Mouse (Mus musculus) 3134 (cell line): ENCODE data around the gene Gm6583.
"Not testable (repeated sequence)": the region's sequence is repeated elsewhere in the genome, so short reads cannot be mapped to it uniquely, and the experiment has no call there.

Experiments
- DNase-seq: peaks from one replicate; pipeline ENCODE4 v3.0.0-alpha.2; 2011; ENCODE audit warnings: low spot score; ENCODE audit not compliant: insufficient read length; ENCODE audit errors: extremely low read depth

The Gm6583 gene

GRCm38 (mm10) chr5:112325546-112326445 is 30.0 kb downstream of the Gm6583 start, which contains the start of gene Tfip11:
Gene Tfip11, plus strand, starts transcription at chr5:112326358.
- peak; percentile 92 for DNase-seq

DNA sequence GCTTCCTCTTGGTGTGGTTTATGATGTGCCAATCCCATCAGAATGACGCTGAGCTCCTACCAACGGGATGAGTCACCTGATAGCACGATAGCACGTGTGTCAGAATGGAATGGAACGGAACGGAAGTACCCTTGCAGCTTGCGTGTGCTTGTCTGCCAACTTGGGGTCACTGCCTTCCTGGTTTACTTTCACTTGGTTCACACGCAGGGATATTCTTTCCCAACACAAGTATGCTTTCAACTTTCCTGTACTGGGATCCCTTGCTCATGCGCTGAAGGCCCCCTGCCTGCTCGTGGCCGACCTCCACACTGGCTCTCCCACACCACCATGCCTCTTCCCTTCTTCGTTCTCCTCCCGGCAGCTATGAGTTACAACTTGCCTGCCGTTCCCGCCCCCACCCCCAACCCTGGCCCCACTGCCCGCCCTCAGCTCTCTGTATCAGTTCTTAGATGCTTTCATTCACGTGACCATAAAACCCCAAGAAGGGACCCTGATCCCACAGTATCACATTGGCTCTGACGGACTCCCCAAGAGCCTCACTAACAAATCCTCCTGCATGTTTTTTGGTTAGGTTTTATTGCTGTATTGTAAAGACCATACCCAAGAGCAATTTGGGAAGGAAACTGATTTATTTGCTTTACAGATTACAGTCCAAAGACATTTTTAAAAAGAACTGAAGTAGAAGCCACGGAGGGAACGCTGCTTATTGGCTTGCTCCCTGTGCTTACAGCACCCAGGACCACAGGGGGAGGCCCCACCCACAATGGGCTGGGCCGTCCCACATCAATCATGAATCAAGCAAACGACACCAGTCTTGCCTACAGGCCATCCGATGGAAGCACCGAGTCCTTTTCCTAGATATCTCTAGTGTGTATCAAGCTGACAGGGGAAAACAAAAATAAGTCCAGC is 30.9 kb downstream of the Gm6583 start:
- peak; percentile 77 for DNase-seq

- DNase-seq = no peak
Observed at GRCm38 (mm10) chr5:112323246-112323645, 32.6 kb downstream of the Gm6583 start.

- no peak for DNase-seq
Observed at GRCm38 (mm10) chr5:112321376-112321775, 34.5 kb downstream of the Gm6583 start.

DNA sequence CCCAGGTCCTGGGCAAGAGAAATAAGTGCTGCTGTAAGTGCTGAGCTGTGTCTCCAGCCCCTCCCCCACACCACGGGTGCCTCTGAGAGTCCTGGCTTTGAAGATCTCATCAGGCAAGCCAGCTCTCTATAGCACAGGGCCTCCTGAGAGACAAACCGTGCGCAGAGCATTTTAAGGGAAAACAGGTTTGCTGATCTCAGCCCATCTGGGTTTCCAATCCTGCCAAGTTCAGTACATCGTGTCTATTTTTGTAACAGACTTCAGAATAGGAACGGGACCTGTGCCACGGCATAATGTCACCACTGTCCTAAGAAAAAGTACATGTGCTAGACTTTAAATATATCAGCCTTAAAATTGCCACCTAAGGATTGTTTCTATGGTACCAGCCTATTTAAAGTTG is 34.9 kb downstream of the Gm6583 start:
- DNase-seq = no peak

GRCm38 (mm10) chr5:112320379-112320778 is 35.5 kb downstream of the Gm6583 start:
- DNase-seq = no peak

DNA sequence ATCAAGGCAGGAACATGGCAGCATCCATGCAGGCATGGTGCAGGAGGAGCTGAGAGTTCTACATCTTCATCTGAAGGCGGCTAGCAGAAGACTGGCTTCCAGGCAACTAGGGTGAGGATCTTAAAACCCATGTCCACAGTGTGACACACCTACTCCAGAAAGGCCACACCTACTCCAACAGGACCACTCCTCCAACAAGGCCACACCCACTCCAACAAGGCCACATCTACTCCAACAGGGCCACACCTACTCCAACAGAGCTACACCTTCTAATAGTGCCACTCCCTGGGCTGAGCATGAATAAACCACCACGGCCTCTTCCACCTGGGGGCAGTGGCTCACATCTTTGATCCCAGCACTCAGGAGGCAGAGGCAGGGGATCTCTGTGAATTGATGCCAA is 36.5 kb downstream of the Gm6583 start:
- not testable (repeated sequence) for DNase-seq

DNA sequence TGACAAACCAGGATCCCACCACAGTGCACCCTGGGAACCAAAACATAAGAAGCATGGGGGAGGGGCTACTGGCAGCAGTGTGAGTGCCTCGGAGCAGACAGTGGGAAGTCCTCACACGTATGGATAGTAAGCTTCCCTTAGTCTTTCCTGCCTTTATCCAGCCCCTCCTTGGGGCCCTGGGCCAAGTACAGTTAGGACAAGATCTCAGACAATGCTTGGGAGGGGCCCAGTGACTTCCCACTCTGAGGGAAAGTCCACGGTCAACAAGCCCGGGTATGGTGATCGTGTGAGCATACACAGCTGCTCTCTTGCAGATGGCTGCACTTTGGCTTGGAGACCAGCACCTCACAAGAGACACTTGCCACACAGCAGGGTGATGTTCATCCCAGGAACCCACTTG is 38.5 kb downstream of the Gm6583 start:
- no peak for DNase-seq

GRCm38 (mm10) chr5:112316468-112316867 is 39.4 kb downstream of the Gm6583 start:
- no peak for DNase-seq

DNA sequence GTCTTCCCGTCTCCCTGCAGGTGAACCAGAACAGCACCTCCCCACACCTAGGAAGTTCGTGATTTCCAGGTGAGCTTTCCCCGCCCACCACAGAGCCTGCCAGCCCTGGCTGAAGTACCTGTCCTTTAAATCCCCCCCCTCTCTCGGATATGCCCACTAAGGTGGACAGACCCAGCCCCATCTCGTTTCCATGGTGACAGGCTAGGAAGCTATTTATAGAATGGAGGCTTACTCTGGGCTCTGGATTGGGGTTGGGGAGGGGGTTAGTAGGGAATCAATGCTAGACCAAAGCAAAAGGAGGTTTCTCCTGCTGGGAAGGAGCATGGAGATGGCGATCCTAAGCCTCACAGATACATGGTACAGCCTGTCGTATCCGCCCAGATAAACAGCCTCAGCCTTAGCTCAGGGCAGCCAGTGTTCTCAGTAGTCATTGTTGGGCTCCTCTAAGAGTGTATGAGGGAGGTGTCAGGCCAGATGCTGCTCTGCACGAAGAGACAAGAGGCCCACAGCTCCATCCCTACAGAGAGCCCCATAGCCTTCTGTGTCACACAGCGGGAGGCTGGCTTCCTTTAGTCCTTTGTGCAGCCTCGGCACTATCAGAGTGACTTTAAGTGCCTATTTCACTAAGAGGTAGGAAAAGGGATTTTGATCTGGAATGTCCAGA is 42.5 kb downstream of the Gm6583 start:
- no peak for DNase-seq

DNA sequence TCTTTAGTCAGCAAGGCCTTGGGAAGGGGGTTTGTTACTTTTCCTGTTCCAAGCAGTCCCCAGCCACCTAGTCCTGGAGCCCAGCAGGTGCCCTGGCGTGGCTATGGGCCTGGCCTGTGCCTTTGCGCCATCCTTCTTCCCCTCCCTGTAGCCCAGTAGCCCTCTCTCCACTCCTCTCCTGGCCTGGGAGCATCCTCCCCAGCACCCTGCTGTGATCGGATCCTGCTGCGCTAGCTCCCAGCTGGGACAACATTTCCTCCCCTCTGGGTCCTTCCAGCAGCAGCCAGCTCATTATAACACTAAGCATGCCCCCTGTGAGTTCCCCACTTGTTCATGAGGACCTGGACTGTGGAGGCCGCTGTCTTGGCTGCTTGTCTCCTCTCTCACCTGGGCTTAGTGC is 50.0 kb downstream of the Gm6583 start:
- no peak for DNase-seq
